ENCODE assay signal across 12 mouse cellular contexts in the genomic region with DNA sequence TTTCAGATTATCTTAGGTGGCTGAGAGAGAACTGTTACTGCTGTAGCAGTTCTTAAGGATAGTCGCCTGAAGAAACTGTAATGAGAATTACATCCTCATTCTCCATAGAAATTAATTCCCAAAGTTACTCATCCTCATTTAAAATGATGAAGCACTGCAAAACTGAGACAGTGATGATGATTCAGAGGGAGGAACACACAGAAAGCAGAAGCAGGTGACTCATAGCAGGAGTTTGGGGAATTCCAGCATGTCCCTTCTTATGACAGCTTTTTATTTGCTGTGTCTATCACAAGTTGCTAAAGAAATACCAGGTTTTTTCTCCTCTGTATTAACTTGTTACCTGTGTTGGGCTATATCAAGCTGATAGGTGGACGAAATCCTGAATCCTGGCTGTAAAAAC.
"Had no signal": no experiment of that assay in that cellular context is flagged by ENCODE, and none has a peak within 500 bp of the region (broad histone marks: within the 10 kb centered on the region; RNA-seq: fewer than 3 reads in every experiment).

No protein-coding gene starts in this region.

- DNase-seq: kidney, adult 18-20 months; kidney, postnatal 14 days; lung, embryonic 14.5 days; lung, postnatal 10 days; lung, postnatal 4 days; right cerebral cortex, postnatal 4 days; spleen, adult 18-20 months; thymus, postnatal 36 days had no signal

- ATAC-seq: liver, embryonic 12.5 days; midbrain, embryonic 15.5 days had no signal

- H3K36me3 ChIP-seq: limb, embryonic 10.5 days; liver, embryonic 12.5 days; midbrain, embryonic 10.5 days; midbrain, embryonic 15.5 days had no signal

- H3K9me3 ChIP-seq: midbrain, embryonic 15.5 days had no signal

- H3K4me3 ChIP-seq: limb, embryonic 10.5 days; liver, embryonic 12.5 days; midbrain, embryonic 10.5 days; midbrain, embryonic 15.5 days had no signal

- H3K27ac ChIP-seq: limb, embryonic 10.5 days; liver, embryonic 12.5 days; midbrain, embryonic 10.5 days; midbrain, embryonic 15.5 days had no signal

- H3K27me3 ChIP-seq: liver, embryonic 12.5 days; midbrain, embryonic 15.5 days had no signal

- H3K4me1 ChIP-seq: limb, embryonic 10.5 days; liver, embryonic 12.5 days; midbrain, embryonic 10.5 days; midbrain, embryonic 15.5 days had no signal

- H3K9ac ChIP-seq: liver, embryonic 12.5 days; lung, embryonic 14.5 days; midbrain, embryonic 15.5 days had no signal

- H3K4me2 ChIP-seq: liver, embryonic 12.5 days; lung, embryonic 14.5 days; midbrain, embryonic 15.5 days had no signal
